Mouse (Mus musculus) limb, embryonic 15.5 days (tissue): ENCODE data around the gene Odf3l1. TPM values are rescaled to one million over a fixed set of nuclear protein-coding genes. Genes with fewer than 3 reads are reported as not detected.
A peak's percentile ranks its signal among the peaks of the same experiment; 100 is the strongest.

Experiments used
- ATAC-seq: fragments of 200-750 bp; cut with Nextera tagmentation; 2 replicates; pipeline ENCODE4 v1.8.0; 2017; ENCODE audit warnings: low read depth, moderate TSS enrichment; ENCODE audit not compliant: insufficient number of reproducible peaks, low FRiP score, low TSS enrichment
- H3K27ac ChIP-seq: fragments of 300-500 bp; sonication (generic); 2 replicates; pipeline ENCODE4 v1.5.1; 2015; ENCODE audit warnings: moderate library complexity, mild to moderate bottlenecking, inconsistent platforms
- H3K27me3 ChIP-seq: fragments of 300-500 bp; sonication (generic); 2 replicates; pipeline ENCODE4 v1.6.1; 2015; ENCODE audit warnings: inconsistent platforms
- H3K36me3 ChIP-seq: fragments of 300-500 bp; sonication (generic); 2 replicates; pipeline ENCODE4 v1.6.1; 2015; ENCODE audit warnings: inconsistent platforms
- H3K4me1 ChIP-seq: fragments of 300-500 bp; sonication (generic); 2 replicates; pipeline ENCODE4 v1.6.1; 2015; ENCODE audit warnings: inconsistent platforms
- H3K4me2 ChIP-seq: fragments of 300-500 bp; sonication (generic); 2 replicates; pipeline ENCODE4 v1.6.1; 2015; ENCODE audit warnings: mild to moderate bottlenecking, inconsistent platforms
- H3K4me3 ChIP-seq: fragments of 300-500 bp; sonication (generic); 2 replicates; pipeline ENCODE4 v1.5.1; 2015; ENCODE audit warnings: mild to moderate bottlenecking, inconsistent platforms
- H3K9ac ChIP-seq: fragments of 300-500 bp; sonication (generic); 2 replicates; pipeline ENCODE4 v1.6.1; 2015; ENCODE audit warnings: inconsistent platforms
- H3K9me3 ChIP-seq: fragments of 300-500 bp; sonication (generic); 2 replicates; pipeline ENCODE4 v1.6.1; 2016; ENCODE audit warnings: inconsistent platforms
- WGBS: fragments of 180-500 bp; shearing (Covaris S2); methylation state at CpG from one replicate; pipeline ENCODE4 v1.1.7; 2015; 5-methylcytosine and 5-hydroxymethylcytosine counted together
- polyA plus RNA-seq: library from polyadenylated mRNA; unstranded; fragments of >200 nt; fragmentation: Nextera tagmentation; extraction: Ambion mirVana; gene quantifications from 2 replicates; pipeline ENCODE4 v1.2.1, GENCODE M21; 2015

The Odf3l1 gene
- polyA plus RNA-seq, 1 experiment from 2014 or later = 1.00 TPM

DNA sequence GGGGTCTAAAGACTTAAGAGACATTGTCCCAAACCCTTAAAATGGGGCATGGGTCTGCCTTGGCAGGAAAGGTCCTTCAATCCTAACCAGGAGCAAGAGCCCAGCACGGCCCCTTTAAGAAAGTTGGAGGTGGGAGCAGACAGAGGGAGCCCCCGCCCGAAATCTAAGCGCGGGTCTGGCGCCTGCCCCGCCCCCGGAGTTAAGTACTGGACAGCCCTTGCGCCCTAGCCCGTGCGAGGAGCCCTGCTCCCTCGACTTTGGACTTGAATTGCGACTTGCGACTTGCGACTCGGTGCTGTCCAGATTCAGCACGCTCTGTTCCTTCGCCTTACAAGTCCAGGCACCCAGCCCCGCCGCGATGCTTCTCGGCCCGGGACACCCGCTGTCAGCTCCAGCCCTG is 353 bp upstream of the Odf3l1 start, which contains the start of gene Cspg4:
Gene Cspg4 (plus strand): TSS at position 202 of the 400 bp plus-strand sequence.
- Histone ChIP-seq H3K4me1 (peaks cover 81% of the 10 kb centered on the region), H3K27me3 (no peaks in the 10 kb centered on the region), H3K4me3 (peak within 1 kb of the TSS; percentile 63), H3K36me3 (peaks cover 3% of the 10 kb centered on the region; the same call in 1 of the 2 replicates), H3K27ac (peak within 1 kb of the TSS; percentile 90), H3K9ac (peak within 1 kb of the TSS; percentile 77), H3K9me3 (no peaks in the 10 kb centered on the region), H3K4me2 (peak within 1 kb of the TSS; percentile 67)
- ATAC-seq = peak; percentile 72
- 1% methylated on average over 24 of the region's 24 CpGs for WGBS

DNA sequence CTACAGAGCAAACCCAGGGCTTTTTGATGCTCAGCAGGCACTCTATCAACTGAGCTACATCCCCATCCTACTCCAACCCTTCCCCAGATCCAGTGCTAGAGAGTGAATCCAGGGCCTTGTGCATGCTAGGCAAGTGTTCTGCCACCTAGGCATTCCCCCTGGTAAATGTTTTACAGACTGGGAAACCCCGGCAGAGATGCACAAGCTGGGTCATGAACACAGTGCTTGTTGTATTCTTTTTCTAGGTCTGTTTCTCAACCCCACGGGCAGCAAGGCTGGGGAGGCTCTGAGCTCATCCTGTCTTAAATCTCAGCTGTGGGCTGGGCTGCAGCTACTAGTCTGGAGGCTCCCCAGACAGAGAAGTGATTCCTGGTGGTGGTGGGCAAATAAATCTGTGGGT is 1.6 kb downstream of the Odf3l1 start:
- Histone ChIP-seq H3K4me1 (peaks cover 64% of the 10 kb centered on the region), H3K9me3 (no peaks in the 10 kb centered on the region), H3K27me3 (no peaks in the 10 kb centered on the region; the same call in 1 of the 2 replicates), H3K4me3 (no peak overlapping the region), H3K27ac (no peak overlapping the region), H3K4me2 (no peak overlapping the region), H3K36me3 (no peaks in the 10 kb centered on the region), H3K9ac (no peak overlapping the region)
- ATAC-seq = no peak
- WGBS = 36% methylated on average over 2 of the region's 2 CpGs

DNA sequence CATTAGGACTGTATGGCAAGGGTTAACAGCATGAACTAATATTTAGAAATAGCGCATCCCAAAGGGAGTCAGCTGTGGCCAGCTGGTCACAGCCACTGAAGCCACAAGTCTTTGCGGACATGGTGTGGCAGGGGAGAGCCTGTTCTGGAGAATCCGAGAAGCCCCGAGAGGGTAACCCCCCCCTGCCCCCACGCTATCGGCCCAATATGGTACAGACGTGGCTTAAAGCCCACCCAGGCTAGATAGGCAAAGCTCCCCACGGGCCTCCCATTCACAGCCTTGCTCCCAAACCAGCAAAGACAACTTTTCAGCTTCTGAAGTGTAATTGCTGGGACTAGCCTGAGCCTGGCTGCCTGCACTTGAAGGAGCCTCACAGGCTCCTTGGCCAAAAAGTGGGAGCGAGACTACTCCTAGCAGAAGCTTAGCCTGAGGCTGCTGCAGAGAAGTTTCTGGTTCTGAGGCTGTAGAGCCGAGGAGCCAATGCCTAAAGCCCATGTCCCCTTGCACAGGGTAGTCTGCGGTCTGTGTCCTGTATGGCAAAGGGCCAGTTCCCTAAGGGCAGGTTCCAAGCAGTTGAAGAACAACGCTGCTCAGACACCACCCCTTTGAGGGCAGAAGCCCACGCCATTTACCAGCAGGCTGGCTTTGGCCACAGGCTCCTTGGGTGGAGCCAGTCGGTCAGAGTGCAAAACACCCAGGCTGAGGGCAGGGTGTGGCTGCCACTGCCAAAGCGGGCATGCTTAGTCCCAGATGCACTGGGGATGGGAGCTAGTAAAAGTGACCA is 3.8 kb downstream of the Odf3l1 start:
- Histone ChIP-seq H3K27ac (peak overlapping the region; percentile 71), H3K4me2 (0 out of 2 replicates have a peak overlapping the region, but pooled peaks have one; percentile 2), H3K9ac (no peak overlapping the region), H3K27me3 (no peaks in the 10 kb centered on the region; the same call in 1 of the 2 replicates), H3K36me3 (no peaks in the 10 kb centered on the region), H3K4me1 (peaks cover 42% of the 10 kb centered on the region), H3K4me3 (no peak overlapping the region), H3K9me3 (no peaks in the 10 kb centered on the region)
- 42% methylated on average over 15 of the region's 15 CpGs for WGBS
- no peak for ATAC-seq

DNA sequence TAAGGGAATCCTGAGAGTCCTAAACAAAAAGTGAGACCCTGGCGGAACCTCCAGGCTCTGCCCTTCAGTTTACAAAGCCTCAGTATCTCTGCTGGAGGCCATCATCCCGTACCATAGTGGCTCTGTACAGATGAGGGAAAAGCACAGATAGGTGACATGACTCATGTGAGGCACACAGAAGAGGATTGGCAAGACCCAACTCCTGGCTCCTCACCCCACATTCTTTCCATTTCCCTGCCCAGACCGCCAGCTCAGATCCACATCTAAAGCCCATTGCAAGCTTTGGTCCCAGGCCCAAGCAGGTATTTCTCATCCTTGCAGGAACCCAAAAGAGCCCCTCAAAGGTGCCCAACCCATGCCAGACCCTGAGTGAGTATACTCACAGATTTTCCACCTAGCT is 4.4 kb downstream of the Odf3l1 start:
- peaks cover 38% of the 10 kb centered on the region for H3K4me1 ChIP-seq
- no peak overlapping the region for H3K4me3 ChIP-seq
- no peaks in the 10 kb centered on the region; the same call in 1 of the 2 replicates for H3K27me3 ChIP-seq
- no peaks in the 10 kb centered on the region for H3K36me3 ChIP-seq
- 66% methylated on average over 3 of the region's 3 CpGs for WGBS
- no peaks in the 10 kb centered on the region for H3K9me3 ChIP-seq
- H3K27ac ChIP-seq = peak overlapping the region; percentile 71
- no peak overlapping the region for H3K9ac ChIP-seq
- ATAC-seq = no peak
- no peak overlapping the region for H3K4me2 ChIP-seq

DNA sequence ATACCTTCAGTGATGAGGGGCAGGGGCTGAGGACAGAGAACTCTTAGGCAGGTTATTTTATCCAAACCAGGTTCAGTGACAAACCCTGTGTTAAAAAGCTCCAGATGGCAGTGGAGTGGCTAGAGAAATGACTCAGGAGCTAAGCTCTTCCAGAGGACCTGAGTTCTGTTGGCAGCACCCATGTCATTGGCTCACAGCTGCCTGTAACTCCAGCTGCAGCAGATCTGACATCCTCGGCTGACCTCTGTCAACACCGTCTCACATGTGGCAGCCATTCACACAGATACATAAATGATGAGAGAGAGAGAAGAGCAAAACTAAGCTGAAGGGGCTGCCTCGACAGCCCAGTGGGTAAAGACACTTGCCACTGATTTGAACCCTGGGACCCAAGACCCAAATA is 7.0 kb downstream of the Odf3l1 start:
- Histone ChIP-seq H3K9me3 (no peaks in the 10 kb centered on the region), H3K27ac (no peak overlapping the region), H3K4me1 (peaks cover 24% of the 10 kb centered on the region), H3K36me3 (no peaks in the 10 kb centered on the region), H3K4me3 (no peak overlapping the region), H3K4me2 (no peak overlapping the region), H3K9ac (no peak overlapping the region), H3K27me3 (no peaks in the 10 kb centered on the region; the same call in 1 of the 2 replicates)
- no peak for ATAC-seq
- 36% methylated on average over 3 of the region's 3 CpGs for WGBS

DNA sequence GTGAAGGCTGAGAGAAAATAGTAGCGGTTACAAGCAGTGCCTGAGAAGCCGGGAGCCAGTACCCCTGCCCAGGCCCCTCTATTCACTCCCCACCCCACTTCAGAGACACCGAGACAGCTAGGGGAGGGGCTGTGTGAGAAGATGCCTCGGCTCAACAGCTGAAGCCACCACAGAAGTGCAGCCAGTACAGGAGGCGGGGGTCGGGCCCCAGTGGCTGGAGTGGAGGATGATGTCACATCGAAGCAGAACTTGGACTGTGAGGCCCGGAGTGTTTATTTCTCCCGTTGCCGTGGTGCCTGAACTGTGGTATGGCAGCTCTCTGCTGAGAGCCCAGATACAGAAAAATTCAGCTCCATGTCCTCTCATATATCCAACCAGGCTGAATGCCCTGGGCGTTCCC is 12.7 kb downstream of the Odf3l1 start:
- ATAC-seq = peak; percentile 87
- H3K27ac ChIP-seq = peak overlapping the region; percentile 79
- no peak overlapping the region for H3K4me3 ChIP-seq
- H3K36me3 ChIP-seq = no peaks in the 10 kb centered on the region
- 30% methylated on average over 11 of the region's 11 CpGs for WGBS
- H3K9ac ChIP-seq = no peak overlapping the region
- no peak overlapping the region for H3K4me2 ChIP-seq
- no peaks in the 10 kb centered on the region for H3K9me3 ChIP-seq
- H3K4me1 ChIP-seq = peaks cover 27% of the 10 kb centered on the region
- H3K27me3 ChIP-seq = no peaks in the 10 kb centered on the region

DNA sequence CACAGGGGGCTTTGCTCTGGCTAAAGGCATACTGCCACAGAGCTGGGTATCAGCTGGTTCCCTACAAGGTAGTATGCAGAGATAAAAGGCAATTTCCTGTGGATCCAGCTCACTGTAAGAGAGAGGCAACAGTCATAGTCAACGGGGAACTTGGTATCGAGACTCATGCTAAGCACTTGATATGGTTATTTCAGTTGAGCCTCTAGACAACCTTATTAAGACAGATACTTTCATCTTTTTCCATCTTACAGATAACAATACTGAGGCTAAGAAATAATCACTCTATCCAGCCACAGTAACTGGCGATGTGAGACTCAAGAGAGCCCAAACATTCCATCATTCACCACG is 13.6 kb downstream of the Odf3l1 start:
- H3K4me2 ChIP-seq = no peak overlapping the region
- no peak overlapping the region for H3K4me3 ChIP-seq
- no peaks in the 10 kb centered on the region for H3K36me3 ChIP-seq
- no peaks in the 10 kb centered on the region for H3K9me3 ChIP-seq
- no peak overlapping the region for H3K27ac ChIP-seq
- H3K4me1 ChIP-seq = peaks cover 27% of the 10 kb centered on the region
- no peak for ATAC-seq
- H3K27me3 ChIP-seq = no peaks in the 10 kb centered on the region
- no peak overlapping the region for H3K9ac ChIP-seq
- WGBS = 84% methylated on average over 4 of the region's 4 CpGs

DNA sequence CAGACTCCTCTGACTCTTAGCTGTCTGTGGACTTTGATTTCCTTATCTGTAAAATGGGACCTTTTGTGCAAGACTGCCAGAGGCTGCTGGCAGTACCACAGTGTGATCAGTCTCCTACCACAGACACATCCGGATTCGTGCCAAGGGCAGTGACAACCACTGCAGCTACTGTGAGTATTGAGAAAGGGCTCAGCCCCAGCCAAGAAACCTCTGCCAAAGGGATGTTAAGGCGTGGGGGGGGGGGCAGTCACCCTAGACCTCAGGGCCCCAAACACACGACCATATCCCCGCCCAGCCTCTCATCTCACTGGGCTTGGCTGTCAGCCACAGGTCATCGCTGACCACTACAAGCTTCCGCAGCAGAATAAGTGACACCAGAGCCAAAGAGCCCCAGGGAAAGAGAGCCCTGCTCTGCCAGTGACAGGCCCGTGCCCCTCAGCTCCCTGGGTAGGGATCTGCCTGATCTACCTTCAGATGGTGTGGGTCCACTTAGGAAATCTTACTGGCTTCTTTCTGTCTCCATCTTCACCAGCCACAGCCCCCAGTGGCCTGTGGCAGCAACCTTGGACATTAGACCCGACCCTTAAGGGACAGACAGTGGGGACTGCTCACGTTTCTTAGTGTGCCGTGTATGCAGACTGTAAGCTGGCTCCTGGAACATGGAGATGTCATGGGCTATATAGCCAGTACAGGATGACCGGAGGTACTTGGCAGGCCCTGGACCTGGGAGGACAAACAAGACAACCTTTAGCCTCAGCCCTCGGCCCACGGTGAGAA is 14.2 kb downstream of the Odf3l1 start:
- H3K4me1 ChIP-seq = peaks cover 27% of the 10 kb centered on the region
- H3K4me2 ChIP-seq = no peak overlapping the region
- 69% methylated on average over 14 of the region's 14 CpGs for WGBS
- no peak overlapping the region for H3K27ac ChIP-seq
- H3K36me3 ChIP-seq = no peaks in the 10 kb centered on the region
- H3K27me3 ChIP-seq = no peaks in the 10 kb centered on the region
- H3K4me3 ChIP-seq = no peak overlapping the region
- ATAC-seq = no peak
- no peak overlapping the region for H3K9ac ChIP-seq
- H3K9me3 ChIP-seq = no peaks in the 10 kb centered on the region

DNA sequence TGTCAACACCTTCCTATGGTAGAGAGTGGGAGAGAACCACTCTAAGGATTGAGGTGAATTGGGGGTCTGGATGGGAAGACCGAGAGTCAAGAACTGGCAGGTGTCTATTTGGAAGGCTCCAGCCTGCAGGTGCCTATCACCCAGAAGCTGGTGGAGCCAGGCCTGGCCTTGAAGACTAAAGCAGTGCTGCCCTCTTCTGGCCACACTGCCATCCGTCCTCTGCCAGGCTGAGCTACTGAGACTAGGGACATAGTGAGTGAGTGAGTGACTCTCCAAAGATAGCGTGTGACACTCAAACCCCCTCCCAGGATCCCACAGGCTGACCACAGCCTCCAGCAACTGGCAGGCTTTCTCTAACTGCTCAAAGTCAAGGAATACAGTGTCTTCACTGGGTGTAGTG is 17.0 kb downstream of the Odf3l1 start:
- H3K36me3 ChIP-seq = no peaks in the 10 kb centered on the region
- no peak overlapping the region for H3K27ac ChIP-seq
- H3K4me2 ChIP-seq = no peak overlapping the region
- H3K9ac ChIP-seq = no peak overlapping the region
- ATAC-seq = no peak
- peaks cover 35% of the 10 kb centered on the region for H3K4me1 ChIP-seq
- 13% methylated on average over 3 of the region's 3 CpGs for WGBS
- H3K9me3 ChIP-seq = no peaks in the 10 kb centered on the region
- peaks cover 4% of the 10 kb centered on the region; the same call in 1 of the 2 replicates for H3K27me3 ChIP-seq
- H3K4me3 ChIP-seq = no peak overlapping the region

DNA sequence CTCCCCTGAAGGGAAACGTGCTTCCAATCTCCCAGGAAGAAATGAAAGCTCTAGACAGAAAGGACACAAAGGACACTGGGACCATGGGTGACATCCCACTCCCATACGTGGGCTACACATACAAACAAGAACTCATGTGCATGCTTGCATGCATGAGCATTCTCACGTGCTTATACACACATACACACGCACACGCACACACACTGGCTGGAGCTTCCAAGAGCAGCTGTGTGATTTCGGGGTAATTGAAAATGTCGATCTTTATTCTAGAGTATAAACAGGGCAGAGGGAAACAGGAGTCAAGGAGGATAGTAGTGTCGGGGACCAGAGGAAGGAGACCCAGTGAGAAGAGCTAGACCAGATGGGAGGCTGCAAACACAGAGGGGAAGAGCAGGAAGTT is 19.8 kb downstream of the Odf3l1 start:
- 61% methylated on average over 8 of the region's 8 CpGs for WGBS
- peaks cover 25% of the 10 kb centered on the region for H3K4me1 ChIP-seq
- H3K9me3 ChIP-seq = no peaks in the 10 kb centered on the region

DNA sequence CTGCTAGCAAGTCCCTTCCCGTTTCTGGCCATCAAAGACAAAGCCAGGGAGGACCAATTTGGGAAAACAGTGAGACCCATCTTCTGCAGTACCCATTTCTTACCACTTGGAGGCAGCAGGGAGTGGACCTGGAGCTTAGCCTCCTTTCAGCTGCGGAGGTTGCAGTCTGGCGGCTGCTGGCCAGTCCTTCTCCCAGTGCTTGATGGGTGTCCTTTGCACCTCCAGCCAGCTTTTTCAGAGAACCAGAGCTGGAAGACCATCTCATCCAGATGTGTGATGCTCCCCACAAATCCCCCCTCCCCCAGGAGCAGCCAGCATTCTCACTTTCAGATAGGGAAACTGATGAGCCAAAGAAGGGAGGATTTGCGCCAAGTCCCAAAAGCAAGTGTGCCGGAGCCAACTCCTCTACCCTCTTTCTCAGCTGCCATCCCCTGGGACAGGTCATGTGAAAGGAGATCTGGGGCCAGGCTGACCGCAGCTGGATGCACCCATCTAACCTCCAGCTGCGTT is 20.7 kb downstream of the Odf3l1 start:
- Histone ChIP-seq H3K4me1 (peaks cover 25% of the 10 kb centered on the region), H3K36me3 (no peaks in the 10 kb centered on the region), H3K27me3 (peaks cover 4% of the 10 kb centered on the region; the same call in 1 of the 2 replicates), H3K4me3 (no peak overlapping the region), H3K9ac (no peak overlapping the region), H3K4me2 (no peak overlapping the region), H3K27ac (no peak overlapping the region), H3K9me3 (no peaks in the 10 kb centered on the region)
- WGBS = 28% methylated on average over 7 of the region's 7 CpGs
- no peak for ATAC-seq

More for the DNA sequence above, 19.8 kb downstream of the Odf3l1 start:
- no peak for ATAC-seq
- H3K4me2 ChIP-seq = no peak overlapping the region
- H3K27me3 ChIP-seq = peaks cover 4% of the 10 kb centered on the region; the same call in 1 of the 2 replicates
- no peaks in the 10 kb centered on the region for H3K36me3 ChIP-seq
- no peak overlapping the region for H3K9ac ChIP-seq
- H3K27ac ChIP-seq = no peak overlapping the region
- no peak overlapping the region for H3K4me3 ChIP-seq

DNA sequence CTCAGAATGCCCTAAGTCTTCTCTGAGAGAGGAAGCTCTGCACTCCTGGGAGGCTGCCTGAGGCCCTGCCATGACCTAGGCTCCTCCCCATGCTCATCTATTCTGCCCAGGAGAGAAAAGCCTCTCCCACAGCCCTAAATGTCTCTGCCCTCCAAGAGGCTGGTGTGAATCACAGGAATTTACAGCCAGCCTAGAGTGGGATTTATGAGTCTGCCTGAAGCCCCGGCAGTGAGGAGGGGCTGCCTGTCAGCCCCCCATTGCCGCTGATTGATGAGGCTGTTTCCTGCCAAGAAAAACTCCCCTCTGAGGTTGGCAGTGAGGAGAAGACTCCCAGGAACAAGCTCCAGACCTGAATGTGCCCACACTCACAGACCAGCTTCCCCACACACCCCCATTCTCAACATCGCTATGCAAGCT is 22.2 kb downstream of the Odf3l1 start:
- 0 out of 2 replicates have a peak overlapping the region, but pooled peaks have one; percentile 22 for H3K27ac ChIP-seq
- no peaks in the 10 kb centered on the region for H3K36me3 ChIP-seq
- no peak for ATAC-seq
- H3K4me1 ChIP-seq = peaks cover 25% of the 10 kb centered on the region
- H3K4me2 ChIP-seq = no peak overlapping the region
- no peaks in the 10 kb centered on the region for H3K9me3 ChIP-seq
- 4% methylated on average over 3 of the region's 3 CpGs for WGBS
- H3K27me3 ChIP-seq = peaks cover 4% of the 10 kb centered on the region; the same call in 1 of the 2 replicates
- H3K4me3 ChIP-seq = no peak overlapping the region
- no peak overlapping the region for H3K9ac ChIP-seq
